Mouse (Mus musculus) kidney, embryonic 15.5 days (tissue): ENCODE results near the gene Tnfrsf1b. TPM values are rescaled to one million over a fixed set of nuclear protein-coding genes. Genes with fewer than 3 reads are reported as not detected.

Source experiments
- ATAC-seq: fragments of 200-750 bp; cut with Nextera tagmentation; replicated peaks from 2 replicates; pipeline ENCODE4 v1.8.0; 2017; ENCODE audit warnings: moderate TSS enrichment; ENCODE audit not compliant: low FRiP score
- H3K27ac ChIP-seq: fragments of 300-500 bp; sonication (generic); 2 replicates; pipeline ENCODE4 v1.5.1; 2015; ENCODE audit warnings: mild to moderate bottlenecking, inconsistent platforms
- H3K27me3 ChIP-seq: fragments of 300-500 bp; sonication (generic); 2 replicates; pipeline ENCODE4 v1.6.1; 2015; ENCODE audit warnings: inconsistent platforms
- H3K36me3 ChIP-seq: fragments of 300-500 bp; sonication (generic); 2 replicates; pipeline ENCODE4 v1.6.1; 2015; ENCODE audit warnings: inconsistent platforms
- H3K4me1 ChIP-seq: fragments of 300-500 bp; sonication (generic); 2 replicates; pipeline ENCODE4 v1.6.1; 2015; ENCODE audit warnings: inconsistent platforms
- H3K4me2 ChIP-seq: fragments of 300-500 bp; sonication (generic); 2 replicates; pipeline ENCODE4 v1.6.1; 2015; ENCODE audit warnings: moderate library complexity, mild to moderate bottlenecking, inconsistent platforms
- H3K4me3 ChIP-seq: fragments of 300-500 bp; sonication (generic); replicated peaks from 2 replicates; pipeline ENCODE4 v1.5.1; 2015; ENCODE audit warnings: mild to moderate bottlenecking, inconsistent platforms
- H3K9ac ChIP-seq: fragments of 300-500 bp; sonication (generic); 2 replicates; pipeline ENCODE4 v1.6.1; 2015; ENCODE audit warnings: mild to moderate bottlenecking, inconsistent platforms
- H3K9me3 ChIP-seq: fragments of 300-500 bp; sonication (generic); replicated peaks from 2 replicates; pipeline ENCODE4 v1.6.1; 2016; ENCODE audit warnings: inconsistent platforms
- WGBS: fragments of 180-500 bp; shearing (Covaris S2); methylation state at CpG from one replicate; pipeline ENCODE4 v1.1.7; 2015; ENCODE audit warnings: mixed read lengths; 5-methylcytosine and 5-hydroxymethylcytosine counted together
- polyA plus RNA-seq: library from polyadenylated mRNA; unstranded; fragments of >200 nt; fragmentation: Nextera tagmentation; extraction: Ambion mirVana; gene quantifications from 2 replicates; pipeline ENCODE4 v1.2.1, GENCODE M21; 2015

The Tnfrsf1b gene
- polyA plus RNA-seq, 1 experiment from 2014 or later: 3.5 TPM

DNA sequence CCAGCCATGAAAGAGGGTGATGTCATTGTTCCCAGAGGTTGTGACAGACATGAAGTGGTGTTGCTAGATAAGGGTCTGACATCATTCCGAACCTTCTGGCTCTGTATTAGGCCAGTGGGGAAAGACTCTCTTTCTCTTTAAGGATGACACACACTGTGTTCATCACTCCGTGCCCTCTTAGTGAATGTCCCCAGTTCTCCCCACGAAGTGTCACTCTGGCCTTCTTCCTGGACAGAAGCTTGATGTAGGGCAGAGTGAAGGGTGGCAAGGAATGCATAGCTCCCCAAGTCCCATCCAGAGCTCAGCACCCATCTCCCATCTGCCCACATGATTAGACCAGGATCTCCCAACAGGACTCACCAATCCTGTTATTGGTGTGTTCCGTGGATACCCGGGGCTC, 27.3 kb upstream of the Tnfrsf1b start:
- Histone ChIP-seq H3K4me2 (no peak overlapping the region), H3K4me1 (no peaks in the 10 kb centered on the region), H3K27ac (no peak overlapping the region), H3K4me3 (no peak overlapping the region), H3K27me3 (no peaks in the 10 kb centered on the region), H3K9ac (no peak overlapping the region), H3K9me3 (no peaks in the 10 kb centered on the region), H3K36me3 (no peaks in the 10 kb centered on the region)
- no peak for ATAC-seq
- 85% methylated on average over 5 of the region's 5 CpGs for WGBS

DNA sequence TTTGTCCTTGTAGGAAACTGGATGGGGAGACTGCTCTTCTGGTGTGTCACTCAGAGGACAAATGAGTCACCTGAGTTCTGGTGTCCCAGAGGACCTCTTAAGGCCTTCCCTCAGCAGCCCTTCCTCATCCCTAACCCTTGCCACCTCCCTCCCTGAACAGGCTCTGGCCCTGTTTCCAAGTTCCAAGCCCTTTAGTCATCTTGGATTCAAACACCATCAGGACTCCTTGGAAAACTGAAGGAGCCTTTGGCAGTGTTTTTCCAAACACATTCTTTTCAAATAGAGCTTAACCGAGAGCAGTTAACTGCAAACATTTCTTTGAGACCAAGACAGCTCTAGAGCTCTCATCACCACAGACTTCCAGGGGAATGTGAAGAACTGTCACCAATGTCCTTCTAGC, 26.1 kb upstream of the Tnfrsf1b start:
- Histone ChIP-seq H3K9ac (no peak overlapping the region), H3K9me3 (no peaks in the 10 kb centered on the region), H3K4me3 (no peak overlapping the region), H3K4me1 (no peaks in the 10 kb centered on the region), H3K27me3 (no peaks in the 10 kb centered on the region), H3K4me2 (no peak overlapping the region), H3K36me3 (no peaks in the 10 kb centered on the region), H3K27ac (no peak overlapping the region)
- ATAC-seq: no peak
- 73% methylated on average over 1 of the region's 1 CpGs for WGBS

DNA sequence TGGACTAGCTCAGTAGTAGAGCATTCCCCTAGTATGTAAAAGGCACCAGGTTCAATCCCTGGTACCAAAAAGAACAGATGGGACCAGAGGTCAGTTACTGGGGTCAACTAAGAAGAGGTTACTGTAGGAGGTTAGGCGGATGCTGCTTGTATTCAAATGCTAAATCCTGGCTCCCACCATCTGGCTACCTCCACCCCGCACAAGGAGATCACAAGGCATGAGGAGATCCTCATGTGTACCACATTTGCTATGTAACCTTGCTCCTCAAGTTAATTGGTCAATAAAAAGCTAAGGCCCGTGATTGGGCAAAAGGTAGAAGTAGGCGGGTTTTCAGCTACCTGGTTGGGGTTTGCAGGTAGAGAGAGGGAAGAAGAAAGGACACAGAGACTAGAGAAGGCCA, 25.0 kb upstream of the Tnfrsf1b start:
- no peaks in the 10 kb centered on the region for H3K36me3 ChIP-seq
- no peaks in the 10 kb centered on the region for H3K9me3 ChIP-seq
- H3K27me3 ChIP-seq: no peaks in the 10 kb centered on the region
- no peak overlapping the region for H3K4me3 ChIP-seq
- no peak overlapping the region for H3K4me2 ChIP-seq
- no peak for ATAC-seq
- no peaks in the 10 kb centered on the region; the same call in 1 of the 2 replicates for H3K4me1 ChIP-seq
- WGBS: 80% methylated on average over 4 of the region's 4 CpGs
- no peak overlapping the region for H3K9ac ChIP-seq
- no peak overlapping the region for H3K27ac ChIP-seq

DNA sequence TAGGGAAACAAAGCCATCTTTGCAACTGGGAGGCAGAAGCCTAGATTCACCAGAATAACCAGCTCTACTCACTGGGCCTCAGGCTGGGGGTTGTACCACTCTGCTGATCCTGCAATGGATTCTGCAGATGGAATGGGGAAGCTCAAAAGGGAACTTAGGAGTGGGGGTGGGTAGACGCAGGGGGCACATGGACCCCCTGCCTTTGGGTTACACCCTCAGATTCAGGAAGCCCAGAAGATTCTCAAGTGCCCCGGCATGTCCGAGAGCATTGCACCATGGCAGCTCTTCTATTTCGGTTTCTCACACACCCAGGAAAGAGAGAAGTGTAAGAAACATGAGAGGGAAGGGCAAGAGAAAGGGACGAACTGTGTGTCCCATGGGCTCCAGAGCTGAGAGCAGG, 23.5 kb upstream of the Tnfrsf1b start:
- no peak overlapping the region for H3K27ac ChIP-seq
- no peaks in the 10 kb centered on the region for H3K27me3 ChIP-seq
- no peaks in the 10 kb centered on the region for H3K36me3 ChIP-seq
- no peak overlapping the region for H3K4me2 ChIP-seq
- H3K4me3 ChIP-seq: no peak overlapping the region
- no peak for ATAC-seq
- H3K9ac ChIP-seq: no peak overlapping the region
- WGBS: 88% methylated on average over 5 of the region's 5 CpGs
- H3K4me1 ChIP-seq: no peaks in the 10 kb centered on the region; the same call in 1 of the 2 replicates
- no peaks in the 10 kb centered on the region for H3K9me3 ChIP-seq

DNA sequence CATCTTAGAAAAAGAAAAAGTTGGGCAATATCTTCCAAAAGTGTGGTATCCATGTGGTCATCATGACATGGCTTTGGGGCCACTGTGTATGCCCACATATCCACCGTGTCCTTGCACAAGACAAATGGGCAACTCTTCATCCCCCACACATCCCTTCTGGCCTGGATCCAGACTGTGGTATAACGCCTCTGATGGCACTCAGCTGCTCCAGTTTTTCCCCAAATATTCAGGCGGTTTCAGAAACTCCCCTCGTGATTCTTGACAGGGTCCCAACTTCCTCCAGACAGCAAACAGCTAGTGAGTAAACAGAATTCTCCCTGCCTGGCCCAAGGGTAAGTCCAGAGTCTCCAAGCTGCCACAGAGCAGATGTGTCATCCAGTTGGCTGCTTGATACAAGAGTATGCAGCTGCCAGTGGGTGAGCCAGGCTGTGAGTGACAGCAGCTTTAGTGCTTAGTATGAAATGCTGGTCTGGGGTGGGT, 21.0 kb upstream of the Tnfrsf1b start:
- H3K27me3 ChIP-seq: no peaks in the 10 kb centered on the region
- H3K4me3 ChIP-seq: no peak overlapping the region
- H3K4me1 ChIP-seq: peaks cover 2% of the 10 kb centered on the region; the same call in 1 of the 2 replicates
- ATAC-seq: no peak
- H3K9ac ChIP-seq: no peak overlapping the region
- no peak overlapping the region for H3K4me2 ChIP-seq
- H3K9me3 ChIP-seq: no peaks in the 10 kb centered on the region
- H3K36me3 ChIP-seq: no peaks in the 10 kb centered on the region
- H3K27ac ChIP-seq: no peak overlapping the region
- WGBS: 53% methylated on average over 4 of the region's 4 CpGs

DNA sequence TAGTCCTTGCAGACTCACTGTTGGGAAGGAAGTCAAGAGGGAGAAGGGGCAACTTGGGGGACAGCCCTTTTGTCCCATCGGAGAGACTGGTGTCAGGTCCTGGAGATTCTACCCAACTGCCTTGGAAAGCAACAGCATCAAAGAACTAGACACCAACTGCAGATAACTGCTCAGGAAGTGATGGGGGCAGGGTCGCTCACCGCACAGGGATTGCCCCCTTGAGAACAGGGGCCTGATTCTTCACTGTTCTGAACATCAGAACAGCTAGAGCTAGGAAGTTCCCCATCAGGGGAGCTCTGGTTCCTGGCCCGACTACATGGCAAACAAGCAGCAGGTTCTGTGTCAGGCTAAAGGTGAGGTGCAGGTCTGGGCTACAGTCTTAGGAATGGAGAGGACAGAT, 19.8 kb upstream of the Tnfrsf1b start:
- Histone ChIP-seq H3K9ac (no peak overlapping the region), H3K9me3 (no peaks in the 10 kb centered on the region), H3K4me2 (no peak overlapping the region), H3K4me1 (peaks cover 2% of the 10 kb centered on the region; the same call in 1 of the 2 replicates), H3K36me3 (no peaks in the 10 kb centered on the region), H3K27ac (no peak overlapping the region), H3K4me3 (no peak overlapping the region), H3K27me3 (no peaks in the 10 kb centered on the region)
- WGBS: 56% methylated on average over 4 of the region's 4 CpGs
- ATAC-seq: no peak

DNA sequence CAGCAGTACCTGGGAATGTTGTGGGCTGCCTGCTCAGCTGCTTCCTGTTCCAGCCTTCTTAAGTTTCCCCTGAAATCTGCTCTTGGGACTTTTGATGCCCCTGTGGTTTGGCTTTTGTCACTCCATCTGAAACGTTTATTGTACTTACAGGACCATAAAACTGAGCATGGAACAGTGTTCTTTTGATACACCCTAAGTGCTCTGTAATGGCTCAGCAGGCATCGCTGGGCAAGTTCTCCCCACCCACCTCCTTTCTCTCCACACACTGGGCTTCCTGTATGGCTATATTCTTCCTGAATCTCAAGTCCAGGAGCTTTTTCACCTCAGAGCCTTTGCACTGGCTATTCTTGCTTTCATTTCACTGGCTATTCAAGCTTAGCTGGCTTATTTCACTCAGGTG, 18.1 kb upstream of the Tnfrsf1b start:
- no peak overlapping the region for H3K9ac ChIP-seq
- WGBS: 6% methylated on average over 2 of the region's 2 CpGs
- H3K4me1 ChIP-seq: peaks cover 2% of the 10 kb centered on the region; the same call in 1 of the 2 replicates
- H3K4me2 ChIP-seq: no peak overlapping the region
- H3K4me3 ChIP-seq: no peak overlapping the region
- no peaks in the 10 kb centered on the region for H3K9me3 ChIP-seq
- no peak for ATAC-seq
- H3K27ac ChIP-seq: no peak overlapping the region
- no peaks in the 10 kb centered on the region for H3K36me3 ChIP-seq
- no peaks in the 10 kb centered on the region for H3K27me3 ChIP-seq

DNA sequence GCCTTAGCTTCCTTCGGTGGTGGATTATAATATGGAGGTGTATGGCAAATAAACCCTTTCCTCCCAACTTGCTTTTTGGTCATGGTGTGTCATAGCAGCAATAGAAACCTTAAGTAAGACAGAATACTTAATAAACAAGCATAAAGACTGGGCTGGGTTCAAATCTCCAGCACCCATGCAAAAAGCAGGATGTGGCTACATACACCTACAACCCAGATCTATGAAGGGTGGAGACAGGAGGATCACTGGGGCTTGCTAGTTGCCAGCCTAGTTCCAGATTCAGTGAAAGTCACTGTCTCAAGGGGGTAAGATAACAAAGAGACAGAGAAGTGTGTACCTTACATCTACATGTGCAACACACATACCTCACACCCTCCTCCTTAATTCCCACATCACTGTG, 16.9 kb upstream of the Tnfrsf1b start:
- H3K9ac ChIP-seq: no peak overlapping the region
- ATAC-seq: no peak
- peaks cover 2% of the 10 kb centered on the region; the same call in 1 of the 2 replicates for H3K4me1 ChIP-seq
- H3K4me3 ChIP-seq: no peak overlapping the region
- 94% methylated on average over 1 of the region's 1 CpGs for WGBS
- H3K9me3 ChIP-seq: no peaks in the 10 kb centered on the region
- H3K27ac ChIP-seq: no peak overlapping the region
- no peaks in the 10 kb centered on the region for H3K27me3 ChIP-seq
- H3K36me3 ChIP-seq: no peaks in the 10 kb centered on the region
- no peak overlapping the region for H3K4me2 ChIP-seq

DNA sequence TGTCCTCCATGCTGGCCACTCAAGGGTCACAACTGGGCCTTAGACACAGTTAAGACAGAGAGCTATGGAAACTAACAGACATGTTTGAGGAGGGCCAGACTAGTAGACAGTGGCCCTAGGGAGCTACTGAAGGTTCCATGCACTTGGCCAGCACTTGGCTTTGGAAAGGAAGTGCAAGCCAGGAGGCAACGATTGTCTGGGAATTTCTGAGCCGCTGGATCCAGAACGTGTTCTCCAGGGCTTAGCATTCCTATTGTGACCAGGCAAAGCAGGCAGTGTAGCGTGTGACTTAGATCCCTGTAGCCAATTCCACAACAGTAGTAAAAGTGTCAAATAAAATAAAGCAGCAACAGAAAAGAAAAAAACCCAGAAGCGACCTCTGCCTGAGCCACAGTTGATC, 14.1 kb upstream of the Tnfrsf1b start:
- Histone ChIP-seq H3K4me3 (no peak overlapping the region), H3K4me1 (0 out of 2 replicates have a peak, but pooled peaks cover 2% of the 10 kb centered on the region), H3K9ac (no peak overlapping the region), H3K9me3 (no peaks in the 10 kb centered on the region), H3K36me3 (no peaks in the 10 kb centered on the region), H3K27me3 (no peaks in the 10 kb centered on the region), H3K27ac (no peak overlapping the region), H3K4me2 (no peak overlapping the region)
- 61% methylated on average over 5 of the region's 5 CpGs for whole genome bisulfite sequencing
- ATAC-seq: no peak

DNA sequence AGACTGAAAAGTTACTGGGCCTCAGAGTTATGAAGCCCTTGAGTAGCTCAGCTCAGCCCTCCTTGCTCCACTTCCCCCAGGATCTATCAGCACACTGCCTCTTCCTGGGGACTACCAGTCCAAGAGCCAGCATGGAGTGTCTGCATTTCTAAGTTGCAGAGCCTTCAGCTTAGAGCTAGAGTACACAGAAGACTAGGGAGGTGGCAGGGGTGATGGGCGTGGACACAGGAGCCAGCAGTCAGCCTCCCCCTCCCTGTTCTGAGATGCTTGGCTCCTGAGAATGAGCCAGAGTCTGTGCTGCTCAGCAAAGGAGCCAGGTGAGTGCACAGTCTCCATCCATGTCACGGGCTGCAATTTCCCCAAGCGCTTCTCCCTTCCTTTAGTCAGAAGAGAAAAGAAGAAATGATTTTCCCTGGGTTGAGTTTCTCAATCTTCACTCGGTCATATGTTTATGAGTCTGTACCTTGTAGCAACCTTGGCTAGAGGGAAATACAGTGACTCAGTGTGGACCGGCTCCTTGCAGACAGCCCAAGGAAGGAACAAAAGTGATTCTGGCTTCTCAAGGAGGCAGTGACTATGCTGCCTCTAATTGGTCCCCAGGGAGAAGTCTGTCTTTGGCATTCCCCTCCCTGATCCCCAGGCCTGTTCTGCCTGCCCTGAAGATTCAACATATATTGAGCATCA, 11.2 kb upstream of the Tnfrsf1b start:
- 80% methylated on average over 5 of the region's 5 CpGs for WGBS

DNA sequence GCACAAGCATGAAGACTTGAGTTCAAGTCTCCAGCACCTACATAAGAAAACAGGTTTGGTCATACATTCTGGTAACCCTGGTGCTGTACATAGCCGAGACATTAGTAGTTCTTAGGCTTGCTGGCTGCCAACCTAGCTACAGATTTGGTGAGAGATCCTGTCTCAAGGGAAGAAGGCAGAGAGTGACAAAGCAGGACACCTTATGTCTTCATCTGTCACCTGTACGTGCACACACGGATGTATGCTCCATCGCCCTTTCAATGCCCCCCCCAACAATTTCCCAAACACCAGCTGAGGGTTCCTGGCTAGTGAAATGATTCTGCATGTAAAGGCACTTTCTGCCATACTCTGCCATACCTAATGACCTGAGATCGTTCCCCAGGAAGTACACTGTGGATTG, 9.5 kb upstream of the Tnfrsf1b start:
- Histone ChIP-seq H3K4me1 (0 out of 2 replicates have a peak, but pooled peaks cover 3% of the 10 kb centered on the region), H3K4me3 (no peak overlapping the region), H3K27me3 (peaks cover 5% of the 10 kb centered on the region; the same call in 1 of the 2 replicates), H3K36me3 (no peaks in the 10 kb centered on the region), H3K4me2 (no peak overlapping the region), H3K9me3 (no peaks in the 10 kb centered on the region), H3K27ac (no peak overlapping the region), H3K9ac (no peak overlapping the region)
- WGBS: 93% methylated on average over 5 of the region's 5 CpGs
- no peak for ATAC-seq

More for the DNA sequence above, 11.2 kb upstream of the Tnfrsf1b start:
- Histone ChIP-seq H3K4me3 (no peak overlapping the region), H3K9ac (no peak overlapping the region), H3K9me3 (no peaks in the 10 kb centered on the region), H3K4me2 (no peak overlapping the region), H3K27ac (no peak overlapping the region), H3K36me3 (no peaks in the 10 kb centered on the region), H3K27me3 (peaks cover 5% of the 10 kb centered on the region; the same call in 1 of the 2 replicates), H3K4me1 (0 out of 2 replicates have a peak, but pooled peaks cover 3% of the 10 kb centered on the region)
- ATAC-seq: no peak

DNA sequence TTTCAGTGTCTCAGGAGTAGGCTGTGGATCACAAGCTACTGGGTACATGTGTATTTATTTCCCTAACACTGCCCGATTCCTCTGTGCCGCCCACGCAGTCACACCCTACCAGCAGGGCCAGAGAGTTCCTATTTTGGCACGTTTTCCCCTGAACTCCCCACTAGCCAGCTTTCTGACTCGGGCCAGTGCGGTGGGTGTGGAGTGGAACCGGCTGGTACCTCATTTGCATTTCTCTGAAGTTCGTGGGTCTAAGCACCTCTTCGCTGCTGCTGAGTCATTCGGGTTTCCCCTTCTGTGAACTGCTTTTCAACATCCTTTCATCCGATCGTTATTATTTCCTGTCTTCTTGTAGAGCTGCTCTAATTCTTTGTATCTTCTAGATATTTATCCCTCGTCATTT, 7.7 kb upstream of the Tnfrsf1b start:
- Histone ChIP-seq H3K9ac (no peak overlapping the region), H3K27ac (no peak overlapping the region), H3K9me3 (no peaks in the 10 kb centered on the region), H3K4me3 (no peak overlapping the region), H3K27me3 (peaks cover 5% of the 10 kb centered on the region; the same call in 1 of the 2 replicates), H3K36me3 (no peaks in the 10 kb centered on the region), H3K4me1 (0 out of 2 replicates have a peak, but pooled peaks cover 3% of the 10 kb centered on the region), H3K4me2 (no peak overlapping the region)
- ATAC-seq: no peak
- 31% methylated on average over 13 of the region's 13 CpGs for WGBS
